Mouse (Mus musculus) embryonic facial prominence, embryonic 15.5 days (tissue): ENCODE measurements around the gene Gucd1. TPM values are rescaled to one million over a fixed set of nuclear protein-coding genes. Genes with fewer than 3 reads are reported as not detected.

Source experiments
- ATAC-seq: fragments of 200-750 bp; cut with Nextera tagmentation; 2 replicates; pipeline ENCODE4 v1.8.0; 2017; ENCODE audit warnings: low read depth, moderate TSS enrichment; ENCODE audit not compliant: insufficient number of reproducible peaks, low FRiP score, low TSS enrichment
- H3K27ac ChIP-seq: fragments of 300-500 bp; sonication (generic); replicated peaks from 2 replicates; pipeline ENCODE4 v1.5.1; 2015; ENCODE audit warnings: mild to moderate bottlenecking, inconsistent platforms
- H3K27me3 ChIP-seq: fragments of 300-500 bp; sonication (generic); 2 replicates; pipeline ENCODE4 v1.6.1; 2015; ENCODE audit warnings: inconsistent platforms
- H3K36me3 ChIP-seq: fragments of 300-500 bp; sonication (generic); 2 replicates; pipeline ENCODE4 v1.6.1; 2015; ENCODE audit warnings: mild to moderate bottlenecking, inconsistent platforms
- H3K4me1 ChIP-seq: fragments of 300-500 bp; sonication (generic); 2 replicates; pipeline ENCODE4 v1.6.1; 2015; ENCODE audit warnings: inconsistent platforms
- H3K4me2 ChIP-seq: fragments of 300-500 bp; sonication (generic); replicated peaks from 2 replicates; pipeline ENCODE4 v1.6.1; 2015; ENCODE audit warnings: mild to moderate bottlenecking, inconsistent platforms
- H3K4me3 ChIP-seq: fragments of 300-500 bp; sonication (generic); replicated peaks from 2 replicates; pipeline ENCODE4 v1.5.1; 2015; ENCODE audit warnings: mild to moderate bottlenecking, inconsistent platforms
- H3K9ac ChIP-seq: fragments of 300-500 bp; sonication (generic); 2 replicates; pipeline ENCODE4 v1.6.1; 2015; ENCODE audit warnings: inconsistent platforms
- H3K9me3 ChIP-seq: fragments of 300-500 bp; sonication (generic); replicated peaks from 2 replicates; pipeline ENCODE4 v1.6.1; 2016; ENCODE audit warnings: inconsistent platforms
- WGBS: fragments of 180-500 bp; shearing (Covaris S2); methylation state at CpG from one replicate; pipeline ENCODE4 v1.1.7; 2015; 5-methylcytosine and 5-hydroxymethylcytosine counted together
- polyA plus RNA-seq: library from polyadenylated mRNA; unstranded; fragments of >200 nt; fragmentation: Nextera tagmentation; extraction: Ambion mirVana; gene quantifications from 2 replicates; pipeline ENCODE4 v1.2.1, GENCODE M21; 2015

The Gucd1 gene
- polyA plus RNA-seq, 1 experiment from 2014 or later, result 26.3 TPM

- no peak overlapping the region for H3K4me3 ChIP-seq
- no peak for ATAC-seq
- H3K36me3 ChIP-seq, result no peaks in the 10 kb centered on the region
- no peak overlapping the region for H3K9ac ChIP-seq
- H3K27ac ChIP-seq, result no peak overlapping the region; the same call in 1 of the 2 replicates
- 67% methylated on average over 13 of the region's 13 CpGs for WGBS
- H3K9me3 ChIP-seq, result no peaks in the 10 kb centered on the region
- H3K27me3 ChIP-seq, result no peaks in the 10 kb centered on the region
- H3K4me1 ChIP-seq, result peaks cover 23% of the 10 kb centered on the region
- H3K4me2 ChIP-seq, result no peak overlapping the region
Measured at GRCm38 (mm10) chr10:75446501-75447083, 71.2 kb downstream of the Gucd1 start.

- Histone ChIP-seq H3K27me3 (no peaks in the 10 kb centered on the region), H3K36me3 (no peaks in the 10 kb centered on the region), H3K27ac (no peak overlapping the region), H3K4me2 (no peak overlapping the region), H3K4me3 (no peak overlapping the region), H3K9me3 (no peaks in the 10 kb centered on the region), H3K9ac (no peak overlapping the region), H3K4me1 (peaks cover 20% of the 10 kb centered on the region)
- WGBS, result 30% methylated on average over 8 of the region's 8 CpGs
- no peak for ATAC-seq
Measured at GRCm38 (mm10) chr10:75445030-75445429, 72.7 kb downstream of the Gucd1 start.

- peaks cover 14% of the 10 kb centered on the region for H3K4me1 ChIP-seq
- H3K27me3 ChIP-seq, result no peaks in the 10 kb centered on the region
- H3K4me2 ChIP-seq, result no peak overlapping the region
- H3K9ac ChIP-seq, result no peak overlapping the region
- H3K4me3 ChIP-seq, result no peak overlapping the region
- H3K9me3 ChIP-seq, result no peaks in the 10 kb centered on the region
- no peak overlapping the region for H3K27ac ChIP-seq
- 57% methylated on average over 19 of the region's 19 CpGs for WGBS
- peak; percentile 43; the same call in 1 of the 2 replicates for ATAC-seq
- no peaks in the 10 kb centered on the region for H3K36me3 ChIP-seq
Measured at GRCm38 (mm10) chr10:75444111-75444826, 73.5 kb downstream of the Gucd1 start.

- H3K27me3 ChIP-seq, result no peaks in the 10 kb centered on the region
- H3K27ac ChIP-seq, result no peak overlapping the region
- WGBS, result 82% methylated on average over 4 of the region's 4 CpGs
- no peaks in the 10 kb centered on the region for H3K9me3 ChIP-seq
- H3K4me2 ChIP-seq, result no peak overlapping the region
- no peak overlapping the region for H3K9ac ChIP-seq
- H3K4me1 ChIP-seq, result peaks cover 7% of the 10 kb centered on the region; the same call in 1 of the 2 replicates
- H3K4me3 ChIP-seq, result no peak overlapping the region
- ATAC-seq, result no peak
- H3K36me3 ChIP-seq, result no peaks in the 10 kb centered on the region
Measured at GRCm38 (mm10) chr10:75443017-75443416, 74.8 kb downstream of the Gucd1 start.

GRCm38 (mm10) chr10:75441800-75442199, 76.0 kb downstream of the Gucd1 start:
- no peak overlapping the region for H3K4me2 ChIP-seq
- H3K9me3 ChIP-seq, result no peaks in the 10 kb centered on the region
- no peak for ATAC-seq
- no peaks in the 10 kb centered on the region for H3K36me3 ChIP-seq
- no peak overlapping the region for H3K4me3 ChIP-seq
- H3K27ac ChIP-seq, result no peak overlapping the region
- no peak overlapping the region for H3K9ac ChIP-seq
- H3K4me1 ChIP-seq, result peaks cover 7% of the 10 kb centered on the region; the same call in 1 of the 2 replicates
- WGBS, result 76% methylated on average over 4 of the region's 4 CpGs
- no peaks in the 10 kb centered on the region for H3K27me3 ChIP-seq

- Histone ChIP-seq H3K4me1 (peaks cover 7% of the 10 kb centered on the region; the same call in 1 of the 2 replicates), H3K27ac (no peak overlapping the region), H3K27me3 (no peaks in the 10 kb centered on the region), H3K36me3 (no peaks in the 10 kb centered on the region), H3K9ac (no peak overlapping the region), H3K4me3 (no peak overlapping the region), H3K9me3 (no peaks in the 10 kb centered on the region), H3K4me2 (no peak overlapping the region)
- ATAC-seq, result no peak
- WGBS, result 88% methylated on average over 3 of the region's 3 CpGs
Measured at GRCm38 (mm10) chr10:75440756-75441155, 77.0 kb downstream of the Gucd1 start.

- 41% methylated on average over 7 of the region's 7 CpGs for WGBS
- peak; percentile 41; the same call in 1 of the 2 replicates for ATAC-seq
Measured at GRCm38 (mm10) chr10:75439211-75439811, 78.5 kb downstream of the Gucd1 start.

GRCm38 (mm10) chr10:75438132-75438810, 79.5 kb downstream of the Gucd1 start:
- 73% methylated on average over 13 of the region's 13 CpGs for WGBS
- Histone ChIP-seq H3K9me3 (no peaks in the 10 kb centered on the region), H3K9ac (no peak overlapping the region), H3K36me3 (no peaks in the 10 kb centered on the region), H3K27me3 (no peaks in the 10 kb centered on the region), H3K27ac (no peak overlapping the region), H3K4me1 (no peaks in the 10 kb centered on the region), H3K4me3 (no peak overlapping the region), H3K4me2 (no peak overlapping the region)
- no peak for ATAC-seq

More at GRCm38 (mm10) chr10:75439211-75439811, 78.5 kb downstream of the Gucd1 start:
- no peaks in the 10 kb centered on the region for H3K27me3 ChIP-seq
- no peak overlapping the region for H3K4me3 ChIP-seq
- H3K36me3 ChIP-seq, result no peaks in the 10 kb centered on the region
- no peaks in the 10 kb centered on the region for H3K9me3 ChIP-seq
- H3K27ac ChIP-seq, result no peak overlapping the region
- H3K9ac ChIP-seq, result no peak overlapping the region
- H3K4me1 ChIP-seq, result peaks cover 4% of the 10 kb centered on the region; the same call in 1 of the 2 replicates
- no peak overlapping the region for H3K4me2 ChIP-seq

GRCm38 (mm10) chr10:75437284-75437683, 80.5 kb downstream of the Gucd1 start:
- ATAC-seq, result no peak
- no peaks in the 10 kb centered on the region for H3K36me3 ChIP-seq
- no peaks in the 10 kb centered on the region for H3K4me1 ChIP-seq
- 96% methylated on average over 1 of the region's 1 CpGs for WGBS
- no peak overlapping the region for H3K4me2 ChIP-seq
- no peaks in the 10 kb centered on the region for H3K9me3 ChIP-seq
- H3K27ac ChIP-seq, result no peak overlapping the region
- H3K27me3 ChIP-seq, result no peaks in the 10 kb centered on the region
- H3K4me3 ChIP-seq, result no peak overlapping the region
- no peak overlapping the region for H3K9ac ChIP-seq

GRCm38 (mm10) chr10:75436604-75437217, 81.1 kb downstream of the Gucd1 start:
- H3K9ac ChIP-seq, result no peak overlapping the region
- 18% methylated on average over 3 of the region's 3 CpGs for WGBS
- no peak overlapping the region for H3K27ac ChIP-seq
- no peak for ATAC-seq
- H3K9me3 ChIP-seq, result no peaks in the 10 kb centered on the region
- H3K4me3 ChIP-seq, result no peak overlapping the region
- H3K36me3 ChIP-seq, result no peaks in the 10 kb centered on the region
- H3K27me3 ChIP-seq, result no peaks in the 10 kb centered on the region
- H3K4me1 ChIP-seq, result no peaks in the 10 kb centered on the region
- no peak overlapping the region for H3K4me2 ChIP-seq

GRCm38 (mm10) chr10:75430633-75431032, 87.1 kb downstream of the Gucd1 start:
- H3K36me3 ChIP-seq, result no peaks in the 10 kb centered on the region
- H3K27ac ChIP-seq, result no peak overlapping the region
- H3K4me3 ChIP-seq, result no peak overlapping the region
- H3K4me1 ChIP-seq, result no peaks in the 10 kb centered on the region
- 94% methylated on average over 6 of the region's 6 CpGs for WGBS
- ATAC-seq, result no peak
- no peak overlapping the region for H3K4me2 ChIP-seq
- H3K27me3 ChIP-seq, result no peaks in the 10 kb centered on the region
- H3K9ac ChIP-seq, result no peak overlapping the region
- H3K9me3 ChIP-seq, result no peaks in the 10 kb centered on the region
